Mouse (Mus musculus) gastrocnemius, adult 2 months (tissue): ENCODE results near the gene Stat5b. TPM values are rescaled to one million over a fixed set of nuclear protein-coding genes. Genes with fewer than 3 reads are reported as not detected.

Experiments used
- DNase-seq: peaks from one replicate; pipeline ENCODE4 v3.0.0; 2022
- H3K27ac ChIP-seq: fragments of 200-600 bp; 2 replicates; pipeline ENCODE4 v1.8.1; 2022; ENCODE audit warnings: mild to moderate bottlenecking
- H3K4me3 ChIP-seq: fragments of 200-600 bp; 2 replicates; pipeline ENCODE4 v1.8.1; 2022; ENCODE audit warnings: mild to moderate bottlenecking, moderate library complexity
- CTCF ChIP-seq: fragments of 200-600 bp; IDR thresholded peaks from 2 replicates; pipeline ENCODE4 v1.8.1; 2022; ENCODE audit warnings: antibody characterized with exemption, mild to moderate bottlenecking, moderate library complexity
- intact Hi-C: fragments of 180-260 bp; cut with DNase I; formaldehyde crosslinking; loops from one replicate; pipeline ENCODE4 v1.15.1; 2025
- total RNA-seq, 2 experiments: library from RNA; stranded (reverse); gene quantifications; 2 replicates each; pipeline ENCODE4 v1.2.3; 2021

Gene Stat5b
- total RNA-seq, 2 experiments from 2014 or later, result 139 to 145 TPM

DNA sequence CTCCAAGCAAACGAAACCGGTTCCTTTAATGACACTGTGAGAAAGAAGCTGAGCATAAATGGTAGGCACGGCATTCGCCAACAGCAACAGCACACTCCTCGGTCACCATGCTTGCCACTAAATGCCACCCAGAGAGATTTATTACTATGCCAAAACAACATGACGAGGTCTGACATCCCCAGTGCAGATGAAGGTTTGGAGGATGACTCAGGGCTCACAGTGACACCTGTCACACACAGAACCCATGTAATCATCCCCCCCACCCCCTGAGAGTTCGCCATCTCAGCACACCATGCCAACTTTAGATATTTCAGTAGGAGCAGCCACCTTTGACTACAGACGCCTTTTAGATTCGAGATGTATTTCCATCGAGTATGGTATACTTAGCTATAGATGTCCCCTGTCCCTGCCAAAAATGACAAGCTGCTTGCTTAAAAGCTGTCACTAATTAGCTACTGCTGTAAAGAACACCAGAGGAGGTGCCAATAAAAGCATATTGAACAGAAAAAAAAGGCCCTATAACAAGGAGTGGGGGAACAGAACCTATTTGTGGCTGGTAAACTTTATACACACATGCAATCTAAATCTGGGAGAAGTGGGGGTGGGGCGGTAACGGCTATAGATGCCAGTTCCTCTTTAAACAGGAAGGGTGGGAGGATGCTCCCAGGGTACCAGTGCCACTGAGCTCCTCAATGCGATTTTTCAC, 24.2 kb downstream of the Stat5b start:
- TF ChIP-seq CTCF, result no peak
- peak overlapping the region; percentile 45 for H3K4me3 ChIP-seq
- DNase-seq, result no peak
- intact Hi-C loops, result no loop called here
- peak overlapping the region; percentile 95 for H3K27ac ChIP-seq

DNA sequence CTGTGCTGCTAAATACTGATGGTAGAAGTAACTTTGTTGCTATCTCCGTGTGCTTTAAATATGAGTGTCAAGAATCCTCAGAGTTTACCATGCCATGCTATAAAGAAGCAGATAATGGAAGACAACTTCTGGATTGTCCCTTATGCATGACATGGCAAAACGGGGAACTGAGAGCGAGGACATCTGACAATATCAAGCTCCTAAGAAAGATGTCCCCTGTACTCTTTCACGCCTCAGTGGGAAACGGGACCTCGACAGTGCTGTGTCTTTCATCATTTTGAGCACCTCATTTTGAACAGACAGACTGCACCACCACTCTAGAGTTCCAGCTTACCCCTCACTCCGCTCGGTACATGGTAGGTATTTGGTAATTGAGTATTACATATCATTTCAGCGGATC, 25.1 kb downstream of the Stat5b start:
- intact Hi-C loops, result no loop called here
- Histone ChIP-seq H3K27ac (peak overlapping the region; percentile 95), H3K4me3 (peak overlapping the region; percentile 45)
- no peak for TF ChIP-seq CTCF
- no peak for DNase-seq

DNA sequence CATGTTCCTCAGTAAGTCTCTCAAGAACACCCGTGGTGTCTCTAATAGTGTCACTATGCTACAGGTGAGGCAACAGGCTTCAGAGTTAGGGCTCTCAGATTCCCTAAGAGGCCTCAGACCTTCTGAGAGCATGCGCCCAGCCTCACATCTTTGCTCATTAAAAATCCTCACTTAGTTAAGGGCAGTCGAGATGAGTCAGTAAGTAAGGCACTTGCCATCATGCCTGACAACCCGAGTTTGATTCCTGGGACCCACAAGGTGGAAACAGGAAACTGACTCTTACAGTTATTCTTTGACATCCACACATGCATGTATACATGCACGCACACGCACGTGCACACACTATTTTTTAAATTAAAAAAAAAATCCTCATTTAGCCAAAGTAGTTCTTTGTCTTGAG, 26.0 kb downstream of the Stat5b start:
- TF ChIP-seq CTCF, result no peak
- intact Hi-C loops, result no loop called here

DNA sequence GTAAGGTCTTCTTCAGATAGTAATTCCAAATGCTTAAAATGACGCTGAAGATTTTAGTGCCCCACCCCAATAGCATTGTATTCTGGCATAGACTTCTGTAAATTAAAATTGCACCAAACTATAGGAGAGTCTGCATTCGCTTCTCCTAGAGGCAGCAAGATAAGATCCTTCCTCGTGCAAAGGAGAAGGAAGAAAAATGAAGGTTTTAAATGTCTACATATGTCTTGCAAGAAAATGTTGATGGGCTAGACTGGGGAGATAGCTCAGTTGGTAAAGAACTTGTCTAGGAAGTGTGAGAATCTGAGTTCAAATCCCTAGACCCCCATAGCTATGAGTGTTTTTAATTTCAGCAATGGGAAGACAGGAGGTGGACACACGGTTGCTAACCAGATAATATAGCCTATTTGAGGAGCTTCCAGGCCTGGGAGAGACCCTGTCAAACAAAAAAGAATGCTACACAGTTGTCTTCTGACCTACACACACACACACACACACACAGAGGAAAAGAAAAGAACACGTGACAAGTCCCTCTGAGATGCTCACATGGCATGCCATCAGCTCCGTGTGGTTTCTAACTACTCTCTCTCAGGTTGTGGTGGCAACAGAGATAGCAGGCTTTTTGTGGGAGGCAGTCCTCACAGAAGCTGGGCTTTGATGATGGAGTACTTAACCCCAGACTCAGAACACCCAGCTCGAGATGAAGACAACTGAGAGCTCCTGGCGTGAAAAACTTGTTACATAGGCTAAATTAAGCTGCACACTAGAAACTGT, 26.8 kb downstream of the Stat5b start:
- DNase-seq, result no peak
- no peak overlapping the region for H3K4me3 ChIP-seq
- TF ChIP-seq CTCF, result no peak
- H3K27ac ChIP-seq, result peak overlapping the region; percentile 95
- intact Hi-C loops, result no loop called here

More for the DNA sequence above, 26.0 kb downstream of the Stat5b start:
- DNase-seq, result no peak
- Histone ChIP-seq H3K4me3 (no peak overlapping the region), H3K27ac (peak overlapping the region; percentile 95)

DNA sequence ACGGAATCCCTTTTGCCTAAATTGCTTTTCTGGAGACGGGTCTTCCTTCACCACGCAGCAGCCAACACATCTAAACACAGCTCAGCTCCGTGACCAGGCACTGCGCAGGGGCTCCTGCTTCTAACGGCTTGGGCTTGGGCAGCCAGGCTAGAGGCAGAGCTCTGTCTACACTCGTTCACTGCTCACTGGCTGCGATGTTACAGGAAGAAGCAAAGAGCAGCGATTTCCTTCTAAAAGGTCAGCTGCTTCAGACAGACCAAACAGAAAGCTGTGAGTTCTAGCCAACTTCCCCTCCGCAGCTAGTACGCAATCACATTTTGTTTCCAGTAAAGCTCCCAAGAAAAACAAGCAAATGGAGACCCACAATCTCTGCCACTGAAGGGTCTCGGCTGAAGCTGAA, 28.2 kb downstream of the Stat5b start:
- no peak for TF ChIP-seq CTCF
- Histone ChIP-seq H3K4me3 (peak overlapping the region; percentile 70), H3K27ac (peak overlapping the region; percentile 95)
- peak; percentile 82 for DNase-seq
- intact Hi-C loops, result no loop called here

DNA sequence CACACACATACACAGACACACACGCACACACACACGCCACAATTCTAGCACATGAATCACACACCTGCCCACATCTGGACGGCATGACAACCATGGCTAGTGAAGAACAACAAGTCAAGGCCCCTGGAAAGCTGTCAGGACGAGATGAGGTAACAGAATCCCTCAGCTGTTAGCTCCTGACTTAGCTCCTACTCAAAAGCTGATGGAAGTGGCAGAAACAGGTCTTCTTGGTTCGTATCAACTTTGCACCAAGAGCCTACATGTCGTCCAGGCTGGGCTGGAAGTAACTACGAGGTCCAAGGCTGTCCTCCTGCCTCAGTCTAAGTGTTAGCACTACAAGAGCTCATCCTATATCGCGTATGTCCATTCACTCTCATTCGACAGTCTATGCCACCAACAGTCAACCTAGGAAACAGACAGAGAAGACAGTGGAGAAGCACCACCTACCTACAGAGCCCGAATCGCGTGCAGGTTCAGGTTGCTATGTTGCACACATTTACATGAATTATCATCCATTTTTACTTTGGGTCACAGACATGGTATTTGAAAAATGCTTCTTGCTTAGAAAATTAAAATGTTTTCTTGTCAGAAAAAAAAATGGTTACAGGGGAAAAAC, 28.8 kb downstream of the Stat5b start:
- no peak for TF ChIP-seq CTCF
- DNase-seq, result peak; percentile 65
- H3K27ac ChIP-seq, result peak overlapping the region; percentile 95
- peak overlapping the region; percentile 70 for H3K4me3 ChIP-seq
- intact Hi-C loops, result loop anchor here (2.0 kb wide), 1 partner anchor 31 kb away; no protein-coding TSS in a partner anchor

DNA sequence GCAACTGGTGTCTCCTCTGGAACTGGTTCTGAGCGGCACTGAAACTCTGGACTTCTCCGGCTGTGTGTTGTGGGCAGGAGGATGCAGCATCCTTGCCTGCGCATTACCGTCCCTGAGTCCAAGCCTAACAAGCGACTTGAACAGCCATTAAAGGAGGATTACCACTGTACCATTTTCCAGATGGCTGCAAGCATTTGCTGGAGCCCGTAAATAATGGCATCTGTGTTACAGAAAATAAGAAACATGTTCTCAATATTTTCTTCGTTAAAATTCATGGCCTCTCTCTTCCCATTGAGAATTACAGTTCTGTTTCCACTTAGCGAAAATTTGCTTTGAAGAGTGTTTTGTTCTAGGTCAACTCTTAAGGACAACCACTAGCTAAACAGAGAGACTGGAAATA, 30.5 kb downstream of the Stat5b start:
- H3K27ac ChIP-seq, result peak overlapping the region; percentile 95
- no peak for TF ChIP-seq CTCF
- intact Hi-C loops, result loop anchor here (2.0 kb wide), 1 partner anchor 29 kb away; no protein-coding TSS in a partner anchor
- no peak for DNase-seq
- H3K4me3 ChIP-seq, result peak overlapping the region; percentile 70

DNA sequence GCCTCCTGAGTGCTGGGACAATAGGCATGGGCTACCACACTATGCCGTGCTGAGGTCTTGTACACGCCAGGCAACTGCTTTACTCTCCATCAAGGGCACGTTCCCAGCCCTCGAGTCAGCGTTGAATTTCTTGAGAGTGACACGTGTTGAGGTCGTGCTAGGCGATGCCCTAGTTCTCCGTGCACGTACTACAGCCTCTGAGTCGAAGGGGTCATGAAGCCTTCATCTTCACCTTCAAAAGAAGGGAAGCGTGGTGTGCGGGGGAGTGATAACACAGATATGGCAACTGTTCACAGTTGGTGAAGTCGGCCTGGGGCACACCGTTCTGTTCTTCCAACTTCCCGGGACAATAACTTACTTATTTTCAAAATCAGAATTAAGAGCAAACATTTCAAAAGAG, 30.9 kb downstream of the Stat5b start:
- peak overlapping the region; percentile 70 for H3K4me3 ChIP-seq
- peak; percentile 76 for DNase-seq
- H3K27ac ChIP-seq, result peak overlapping the region; percentile 95
- intact Hi-C loops, result loop anchor here (2.0 kb wide), 1 partner anchor 29 kb away; no protein-coding TSS in a partner anchor
- no peak for TF ChIP-seq CTCF

DNA sequence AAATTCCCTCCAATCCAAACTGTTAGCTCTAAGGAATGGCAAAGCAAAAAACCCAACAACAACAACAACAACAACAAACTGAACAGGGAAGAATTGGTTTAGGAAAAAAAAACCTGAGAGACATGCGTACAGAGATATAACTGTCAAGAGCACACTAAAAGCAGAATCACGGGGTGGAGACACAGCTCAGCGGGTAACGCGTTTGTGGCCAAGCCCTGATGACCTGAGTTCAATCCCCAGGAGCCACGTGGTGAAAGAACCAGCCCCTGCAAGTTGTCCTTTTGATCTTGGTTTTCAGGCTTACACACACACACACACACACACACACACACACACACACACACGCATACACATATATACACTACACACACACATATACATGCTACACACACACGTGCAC, 31.5 kb downstream of the Stat5b start:
- peak overlapping the region; percentile 70 for H3K4me3 ChIP-seq
- intact Hi-C loops, result no loop called here
- no peak for TF ChIP-seq CTCF
- peak overlapping the region; percentile 95 for H3K27ac ChIP-seq
- no peak for DNase-seq

DNA sequence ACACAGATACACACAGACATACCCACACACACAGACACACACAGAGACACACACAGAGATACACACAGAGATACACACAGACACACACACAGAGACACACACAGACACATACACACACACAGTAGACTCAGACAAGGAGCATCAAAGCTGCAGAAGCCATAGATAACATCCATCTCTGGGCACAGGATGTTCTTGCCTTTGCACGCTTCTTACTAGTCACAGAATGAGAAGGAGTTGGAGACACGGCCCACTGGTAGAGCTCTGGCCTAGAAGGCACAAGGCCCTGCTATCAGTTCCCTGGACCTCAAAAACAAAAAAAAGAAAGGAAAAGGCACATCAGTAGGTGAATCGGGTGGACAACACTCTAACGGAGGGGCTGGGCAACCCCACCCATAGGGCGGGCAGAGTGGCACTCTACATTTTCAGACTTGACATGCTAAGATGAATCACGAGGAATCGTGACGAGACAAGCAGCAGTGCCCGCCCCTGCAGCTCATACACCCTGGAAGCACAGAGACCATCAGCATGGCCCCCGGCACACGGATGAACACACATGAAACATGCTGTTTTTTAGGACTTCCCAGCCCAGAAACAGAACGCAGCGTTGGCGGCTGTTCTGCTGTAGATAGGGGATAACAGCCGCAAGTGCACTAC, 32.0 kb downstream of the Stat5b start:
- intact Hi-C loops, result no loop called here
- no peak for TF ChIP-seq CTCF
- peak overlapping the region; percentile 95 for H3K27ac ChIP-seq
- peak; percentile 27 for DNase-seq
- H3K4me3 ChIP-seq, result peak overlapping the region; percentile 70

DNA sequence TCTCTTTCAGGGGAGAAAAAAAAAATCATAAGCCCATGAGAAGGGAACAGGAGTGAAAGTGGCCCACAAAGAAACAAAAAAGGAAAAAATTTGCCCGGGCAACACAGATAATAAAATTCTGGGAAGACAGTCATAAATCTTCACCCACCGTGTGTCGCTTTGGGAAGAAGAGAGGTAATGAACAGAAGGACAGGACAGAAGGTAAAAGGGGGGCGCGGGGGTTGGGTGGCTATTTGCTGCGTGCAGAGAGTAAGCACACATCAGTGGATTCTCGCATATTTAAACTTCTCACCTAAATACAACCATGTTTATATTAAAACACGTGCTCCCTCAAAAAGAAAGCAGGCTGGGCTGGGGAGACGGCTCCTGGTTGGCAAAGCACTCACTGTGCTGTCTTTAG, 33.2 kb downstream of the Stat5b start:
- DNase-seq, result peak; percentile 23
- TF ChIP-seq CTCF, result no peak
- Histone ChIP-seq H3K4me3 (peak overlapping the region; percentile 70), H3K27ac (peak overlapping the region; percentile 95)
- intact Hi-C loops, result no loop called here

DNA sequence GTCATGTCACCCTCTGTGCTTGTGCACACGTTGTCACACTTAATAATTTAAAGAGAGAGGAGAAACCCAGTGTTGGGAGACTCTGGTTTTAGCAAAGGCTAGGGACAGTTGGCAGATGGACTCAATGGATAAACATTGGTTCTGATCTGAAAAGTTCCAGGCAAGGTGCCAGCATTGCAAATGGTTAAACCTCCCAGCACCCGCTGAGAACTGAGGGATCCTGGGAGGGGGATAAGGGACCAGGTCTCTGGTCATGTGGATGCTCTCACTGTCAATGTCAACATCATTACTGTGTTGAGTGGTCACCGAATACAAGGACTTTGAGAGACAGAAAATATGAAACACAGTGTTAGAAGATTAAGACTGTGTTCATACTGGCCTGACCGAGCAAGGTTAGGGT, 33.7 kb downstream of the Stat5b start:
- DNase-seq, result no peak
- intact Hi-C loops, result no loop called here
- Histone ChIP-seq H3K4me3 (peak overlapping the region; percentile 70), H3K27ac (peak overlapping the region; percentile 95)
- no peak for TF ChIP-seq CTCF
